In the genomic region with DNA sequence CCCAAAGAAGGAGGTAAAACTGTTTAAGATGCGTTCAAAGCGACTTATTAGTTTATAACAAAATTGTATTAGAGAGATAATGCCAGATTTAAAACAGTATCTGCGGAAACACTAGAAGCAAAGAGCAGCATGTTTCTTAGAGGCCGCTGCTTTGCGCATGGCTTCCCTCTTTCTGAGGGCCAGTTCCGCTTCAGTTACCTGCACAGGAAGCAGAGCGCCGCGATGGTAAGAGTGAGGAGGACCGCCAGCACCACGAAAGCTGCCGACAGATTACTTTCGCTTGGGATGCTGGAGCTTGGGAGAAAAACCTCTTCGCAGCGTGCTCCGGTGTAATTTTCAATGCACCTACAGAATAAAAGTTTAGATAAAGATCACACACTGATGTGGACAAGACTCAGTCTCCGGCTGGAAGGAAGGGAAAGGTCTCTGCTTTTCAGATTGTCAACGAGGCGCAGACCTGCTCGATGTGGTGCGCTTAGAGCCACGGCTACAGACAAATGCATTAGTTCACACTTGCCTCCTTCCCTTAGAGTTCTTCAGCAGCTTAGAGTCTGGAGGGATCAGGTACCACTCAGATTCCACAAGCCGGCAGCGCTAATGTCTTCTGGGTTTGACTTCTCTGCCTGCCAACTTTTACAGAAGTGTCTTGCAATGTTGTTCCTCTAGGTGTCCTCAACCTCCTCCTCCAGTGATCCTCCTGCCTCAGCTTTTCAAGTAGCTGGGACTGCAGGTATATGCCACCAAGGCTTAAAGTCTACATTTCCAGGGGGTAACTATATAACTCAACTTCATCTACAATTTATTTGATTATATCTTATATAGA, we compare ENCODE assay signal across 8 mouse cellular contexts. TPM values are rescaled to one million over a fixed set of nuclear protein-coding genes. Genes with fewer than 3 reads are reported as not detected.
DNase-seq lines count a peak whose midpoint lies in the region; ATAC-seq and TF ChIP-seq lines count a peak whose summit lies in the region.

No protein-coding gene starts in this region.

- intact Hi-C loops in heart, postnatal 10 days (cut with DNase I): no loop called here
- intact Hi-C loops in left cerebral cortex, postnatal 10 days (cut with DNase I): no loop called here

- no peak for TF ChIP-seq EP300 in lung, postnatal 0 days (IDR thresholded peaks at IDR 0.05)

- no peak for DNase-seq in heart, postnatal 10 days
- DNase-seq in brain, embryonic 14.5 days (ENCODE audit: low read depth): peak; percentile 28
- DNase-seq in lung, postnatal 0 days (ENCODE audit: low spot score): peak; percentile 28
- DNase-seq in spleen, postnatal 36 days (ENCODE audit: low spot score in 2 of 2): peak; percentile 47 to 50
- no peak for DNase-seq in right cerebral cortex, adult 2 months (ENCODE audit: low spot score in 2 of 2)
- DNase-seq in left cerebral cortex, postnatal 10 days (ENCODE audit: extremely low spot score in 1 of 2, low spot score in 2 of 2): no peak

- H3K9ac ChIP-seq in heart, embryonic 11.5 days (ENCODE audit: low read depth, low read length): no peak overlapping the region
- H3K9ac ChIP-seq in hindbrain, embryonic 12.5 days: no peak overlapping the region
- H3K9ac ChIP-seq in lung, postnatal 0 days (replicated peaks; ENCODE audit: low read depth): no peak overlapping the region

- H3K27me3 ChIP-seq in heart, embryonic 11.5 days (ENCODE audit: control insufficient read depth, insufficient read depth, low read length): no peaks in the 10 kb centered on the region
- no peaks in the 10 kb centered on the region for H3K27me3 ChIP-seq in hindbrain, embryonic 12.5 days
- no peaks in the 10 kb centered on the region for H3K27me3 ChIP-seq in lung, postnatal 0 days (replicated peaks; ENCODE audit: insufficient read depth, low read length)

- H3K36me3 ChIP-seq in heart, embryonic 11.5 days (ENCODE audit: control insufficient read depth, insufficient read depth, low read length): no peaks in the 10 kb centered on the region
- no peaks in the 10 kb centered on the region for H3K36me3 ChIP-seq in hindbrain, embryonic 12.5 days
- no peaks in the 10 kb centered on the region for H3K36me3 ChIP-seq in lung, postnatal 0 days (ENCODE audit: insufficient read depth, low read length)

- H3K4me1 ChIP-seq in heart, embryonic 11.5 days (ENCODE audit: control insufficient read depth, insufficient read depth, low read length): no peaks in the 10 kb centered on the region
- no peaks in the 10 kb centered on the region for H3K4me1 ChIP-seq in hindbrain, embryonic 12.5 days
- no peaks in the 10 kb centered on the region for H3K4me1 ChIP-seq in lung, postnatal 0 days (ENCODE audit: insufficient read depth, low read depth, low read length)

- H3K27ac ChIP-seq in heart, embryonic 11.5 days (ENCODE audit: low read depth, low read length): no peak overlapping the region
- H3K27ac ChIP-seq in hindbrain, embryonic 12.5 days: no peak overlapping the region
- no peak overlapping the region for H3K27ac ChIP-seq in lung, postnatal 0 days (ENCODE audit: low read length)

- H3K4me2 ChIP-seq in heart, embryonic 11.5 days: peak overlapping the region; percentile 70
- H3K4me2 ChIP-seq in hindbrain, embryonic 12.5 days (replicated peaks): peak overlapping the region; percentile 41
- H3K4me2 ChIP-seq in lung, postnatal 0 days (replicated peaks; ENCODE audit: low read depth, low read length): peak overlapping the region; percentile 42

- no peaks in the 10 kb centered on the region for H3K9me3 ChIP-seq in heart, embryonic 11.5 days (replicated peaks; ENCODE audit: control insufficient read depth, low read length)
- no peaks in the 10 kb centered on the region for H3K9me3 ChIP-seq in hindbrain, embryonic 12.5 days (replicated peaks)
- no peaks in the 10 kb centered on the region for H3K9me3 ChIP-seq in lung, postnatal 0 days (ENCODE audit: low read length)

- no peak for TF ChIP-seq CTCF in brain, embryonic 14.5 days (IDR thresholded peaks at IDR 0.05; ENCODE audit: borderline replicate concordance, extremely low read depth, insufficient read depth, insufficient read length)
- no peak for TF ChIP-seq CTCF in lung, postnatal 0 days (IDR thresholded peaks at IDR 0.05)

- WGBS in heart, embryonic 11.5 days (ENCODE audit: insufficient replicate concordance): 32% methylated on average over 24 of the region's 24 CpGs
- WGBS in hindbrain, embryonic 12.5 days: 48% methylated on average over 24 of the region's 24 CpGs
- WGBS in lung, postnatal 0 days: 36% methylated on average over 24 of the region's 24 CpGs

- ATAC-seq in heart, embryonic 11.5 days (replicated peaks; ENCODE audit: insufficient number of reproducible peaks, low FRiP score, low TSS enrichment): no peak
- no peak for ATAC-seq in hindbrain, embryonic 12.5 days (ENCODE audit: low FRiP score)
- ATAC-seq in lung, postnatal 0 days: no peak

- TF ChIP-seq POLR2A in brain, embryonic 14.5 days (IDR thresholded peaks at IDR 0.05; ENCODE audit: borderline replicate concordance, extremely low read depth, insufficient read depth, insufficient read length, poor library complexity, severe bottlenecking): no peak

- H3K4me3 ChIP-seq in heart, embryonic 11.5 days (ENCODE audit: low read depth, low read length): peak overlapping the region; percentile 31
- H3K4me3 ChIP-seq in hindbrain, embryonic 12.5 days: peak overlapping the region; percentile 21; the same call in 1 of the 2 replicates
- H3K4me3 ChIP-seq in lung, postnatal 0 days (ENCODE audit: low read depth, low read length): peak overlapping the region; percentile 17; the same call in 1 of the 2 replicates

RNA-seq across cellular contexts. Expression of gene Fbxo22, which starts 33.3 kb away (rescaled TPM):
- polyA plus RNA-seq in heart, embryonic 11.5 days (2014; fragmentation: Nextera tagmentation; extraction: Ambion mirVana): 64.5 and 75.5 TPM in 2 replicates
- total RNA-seq in heart, postnatal 10 days (2021): 10 to 100 TPM; 29.4 to 35.3 TPM
- polyA plus RNA-seq in brain, embryonic 14.5 days (2012; rRNA removed): 35.0 and 44.2 TPM in 2 replicates
- 85.5 and 86.8 TPM in 2 replicates for polyA plus RNA-seq in hindbrain, embryonic 12.5 days (2016; fragmentation: Nextera tagmentation; extraction: Ambion mirVana)
- 27.4 and 34.0 TPM in 2 replicates for polyA plus RNA-seq in lung, postnatal 0 days (2015; fragmentation: Nextera tagmentation; extraction: Ambion mirVana)
- 10 to 100 TPM; 47.5 to 48.6 TPM for total RNA-seq in left cerebral cortex, postnatal 10 days (2021)

Comparison
In these comparisons a context has a peak if more than half of its experiments do, and no peak if none do; other contexts are left out.
1. DNase-seq: peak in brain, embryonic 14.5 days (single experiment), lung, postnatal 0 days (single experiment) and spleen, postnatal 36 days (2 of 2); none in heart, postnatal 10 days (0 of 2), right cerebral cortex, adult 2 months (0 of 2) and left cerebral cortex, postnatal 10 days (0 of 2).
2. Peak in every context shown above with its lines, with median percentiles within 50 percentile points of each other: H3K4me2 ChIP-seq and H3K4me3 ChIP-seq.